Mouse (Mus musculus) embryo, embryonic 9.5 days (tissue): ENCODE measurements around the gene Zfp93.
"Not testable (repeated sequence)": the region's sequence is repeated elsewhere in the genome, so short reads cannot be mapped to it uniquely, and the experiment has no call there.

ENCODE experiments used
- DNase-seq: peaks from one replicate; pipeline ENCODE4 v3.0.0-alpha.2; 2017; ENCODE audit errors: extremely low spot score

Zfp93 gene

GRCm38 (mm10) chr7:24270288-24270672 lies at the start of gene Zfp93:
Gene Zfp93 (plus strand): TSS chr7:24270420.
- peak; percentile 84 for DNase-seq

- DNase-seq: peak; percentile 72
Observed at GRCm38 (mm10) chr7:24237040-24237791, 33.0 kb upstream of the Zfp93 start, which contains the start of gene Zfp109. Gene Zfp109 (minus strand): TSS chr7:24237560.

- no peak for DNase-seq
Observed at GRCm38 (mm10) chr7:24253779-24254615, 16.2 kb upstream of the Zfp93 start.

- peak; percentile 80 for DNase-seq
Observed at GRCm38 (mm10) chr7:24254633-24255474, 15.4 kb upstream of the Zfp93 start, which contains the start of gene Zfp108. Gene Zfp108 (plus strand): TSS chr7:24254794.

- DNase-seq: no peak
Observed at GRCm38 (mm10) chr7:24259306-24259999, 10.8 kb upstream of the Zfp93 start.

GRCm38 (mm10) chr7:24260000-24260312 lies 10.3 kb upstream of the Zfp93 start:
- no peak for DNase-seq

GRCm38 (mm10) chr7:24268176-24269155 lies 1.8 kb upstream of the Zfp93 start:
- DNase-seq: no peak

- no peak for DNase-seq
Observed at GRCm38 (mm10) chr7:24269256-24269655, 964 bp upstream of the Zfp93 start.

GRCm38 (mm10) chr7:24269667-24270287 lies 443 bp upstream of the Zfp93 start:
- no peak for DNase-seq

- no peak for DNase-seq
Observed at GRCm38 (mm10) chr7:24271191-24271590, 971 bp downstream of the Zfp93 start.

GRCm38 (mm10) chr7:24274456-24274855 lies 4.2 kb downstream of the Zfp93 start:
- no peak for DNase-seq

- DNase-seq: not testable (repeated sequence)
Observed at GRCm38 (mm10) chr7:24278771-24279170, 8.6 kb downstream of the Zfp93 start.

- DNase-seq: no peak
Observed at GRCm38 (mm10) chr7:24280031-24280857, 10.0 kb downstream of the Zfp93 start.

GRCm38 (mm10) chr7:24280858-24281145 lies 10.6 kb downstream of the Zfp93 start:
- DNase-seq: no peak

GRCm38 (mm10) chr7:24286090-24286489 lies 15.9 kb downstream of the Zfp93 start:
- no peak for DNase-seq

- DNase-seq: no peak
Observed at GRCm38 (mm10) chr7:24286916-24287315, 16.7 kb downstream of the Zfp93 start.

GRCm38 (mm10) chr7:24287670-24288069 lies 17.4 kb downstream of the Zfp93 start:
- DNase-seq: no peak

GRCm38 (mm10) chr7:24288512-24288911 lies 18.3 kb downstream of the Zfp93 start:
- DNase-seq: no peak

- DNase-seq: no peak
Observed at GRCm38 (mm10) chr7:24290106-24290693, 20.0 kb downstream of the Zfp93 start.
